Mouse (Mus musculus) liver, postnatal 0 days (tissue): Measurements from ENCODE around the gene Magi2.

Experiments
- CTCF ChIP-seq: sonication (generic); IDR thresholded peaks from 2 replicates; pipeline ENCODE4 v1.5.1; 2016; ENCODE audit warnings: antibody characterized with exemption, low read depth
- EP300 ChIP-seq: IDR thresholded peaks from 2 replicates; pipeline ENCODE4 v1.6.1; 2016; ENCODE audit warnings: antibody characterized with exemption, low read depth, mild to moderate bottlenecking

- no peak for TF ChIP-seq CTCF
- no peak for TF ChIP-seq EP300
Measured at GRCm38 (mm10) chr5:20242496-20242895, 1015.7 kb downstream of the Magi2 start.
